Mouse (Mus musculus): ENCODE measurements around the gene Ldb2. TPM values are rescaled to one million over a fixed set of nuclear protein-coding genes. Genes with fewer than 3 reads are reported as not detected.

The Ldb2 gene
- total and polyA plus RNA-seq, 2 experiments from 2014 or later, result 47.6 to 66.5 TPM

GRCm38 (mm10) chr5:44711211-44711610 is 88.3 kb downstream of the Ldb2 start:
- WGBS, result 48% methylated on average over 5 of the region's 5 CpGs
- H3K4me1 ChIP-seq (ENCODE audit: insufficient read depth, low read length), result peaks cover 9% of the 10 kb centered on the region; the same call in 1 of the 2 replicates
- no peak overlapping the region for H3K27ac ChIP-seq (ENCODE audit: low read depth, low read length)
- no peak overlapping the region for H3K9ac ChIP-seq (replicated peaks; ENCODE audit: low read length, poor library complexity, severe bottlenecking)
- no peak for TF ChIP-seq CTCF (IDR thresholded peaks at IDR 0.05)
- no peaks in the 10 kb centered on the region for H3K36me3 ChIP-seq (ENCODE audit: insufficient read depth, low read length)
- H3K9me3 ChIP-seq (ENCODE audit: low read length), result no peaks in the 10 kb centered on the region
- DNase-seq (ENCODE audit: low spot score) (peak; percentile 52), ATAC-seq (ENCODE audit: low FRiP score) (no peak)
- no peak overlapping the region for H3K4me2 ChIP-seq (ENCODE audit: low read depth, low read length, poor library complexity, severe bottlenecking)
- no peak overlapping the region for H3K4me3 ChIP-seq (ENCODE audit: low read depth, low read length)
- H3K27me3 ChIP-seq (ENCODE audit: insufficient read depth, low read length), result no peaks in the 10 kb centered on the region

- Histone ChIP-seq H3K36me3 (ENCODE audit: insufficient read depth, low read length) (no peaks in the 10 kb centered on the region), H3K27ac (ENCODE audit: low read depth, low read length) (no peak overlapping the region), H3K4me1 (ENCODE audit: insufficient read depth, low read length) (peaks cover 9% of the 10 kb centered on the region; the same call in 1 of the 2 replicates), H3K27me3 (ENCODE audit: insufficient read depth, low read length) (no peaks in the 10 kb centered on the region), H3K4me3 (ENCODE audit: low read depth, low read length) (no peak overlapping the region), H3K4me2 (ENCODE audit: low read depth, low read length, poor library complexity, severe bottlenecking) (no peak overlapping the region), H3K9me3 (ENCODE audit: low read length) (no peaks in the 10 kb centered on the region), H3K9ac (replicated peaks; ENCODE audit: low read length, poor library complexity, severe bottlenecking) (no peak overlapping the region)
- DNase-seq (ENCODE audit: low spot score) (no peak), ATAC-seq (ENCODE audit: low FRiP score) (no peak)
- no peak for TF ChIP-seq CTCF (IDR thresholded peaks at IDR 0.05)
- WGBS, result 67% methylated on average over 4 of the region's 4 CpGs
Measured at GRCm38 (mm10) chr5:44710132-44710871, 89.2 kb downstream of the Ldb2 start.

- Histone ChIP-seq H3K9ac (replicated peaks; ENCODE audit: low read length, poor library complexity, severe bottlenecking) (no peak overlapping the region), H3K27ac (ENCODE audit: low read depth, low read length) (no peak overlapping the region), H3K27me3 (ENCODE audit: insufficient read depth, low read length) (no peaks in the 10 kb centered on the region), H3K36me3 (ENCODE audit: insufficient read depth, low read length) (no peaks in the 10 kb centered on the region), H3K4me2 (ENCODE audit: low read depth, low read length, poor library complexity, severe bottlenecking) (no peak overlapping the region), H3K9me3 (ENCODE audit: low read length) (no peaks in the 10 kb centered on the region), H3K4me1 (ENCODE audit: insufficient read depth, low read length) (peaks cover 9% of the 10 kb centered on the region; the same call in 1 of the 2 replicates), H3K4me3 (ENCODE audit: low read depth, low read length) (no peak overlapping the region)
- TF ChIP-seq CTCF (IDR thresholded peaks at IDR 0.05), result no peak
- ATAC-seq (ENCODE audit: low FRiP score) (no peak), DNase-seq (ENCODE audit: low spot score) (no peak)
- 89% methylated on average over 2 of the region's 2 CpGs for WGBS
Measured at GRCm38 (mm10) chr5:44709276-44709675, 90.2 kb downstream of the Ldb2 start.

GRCm38 (mm10) chr5:44707946-44708345 is 91.5 kb downstream of the Ldb2 start:
- H3K36me3 ChIP-seq (ENCODE audit: insufficient read depth, low read length), result no peaks in the 10 kb centered on the region
- no peak overlapping the region for H3K9ac ChIP-seq (replicated peaks; ENCODE audit: low read length, poor library complexity, severe bottlenecking)
- H3K4me3 ChIP-seq (ENCODE audit: low read depth, low read length), result no peak overlapping the region
- no peaks in the 10 kb centered on the region for H3K9me3 ChIP-seq (ENCODE audit: low read length)
- no peak for DNase-seq (ENCODE audit: low spot score)
- ATAC-seq (ENCODE audit: low FRiP score), result no peak
- no peak for TF ChIP-seq CTCF (IDR thresholded peaks at IDR 0.05)
- H3K4me1 ChIP-seq (ENCODE audit: insufficient read depth, low read length), result 0 out of 2 replicates have a peak, but pooled peaks cover 4% of the 10 kb centered on the region
- H3K27ac ChIP-seq (ENCODE audit: low read depth, low read length), result no peak overlapping the region
- no peaks in the 10 kb centered on the region for H3K27me3 ChIP-seq (ENCODE audit: insufficient read depth, low read length)
- 79% methylated on average over 3 of the region's 3 CpGs for WGBS
- H3K4me2 ChIP-seq (ENCODE audit: low read depth, low read length, poor library complexity, severe bottlenecking), result no peak overlapping the region

GRCm38 (mm10) chr5:44706997-44707698 is 92.3 kb downstream of the Ldb2 start:
- no peak overlapping the region for H3K9ac ChIP-seq (replicated peaks; ENCODE audit: low read length, poor library complexity, severe bottlenecking)
- DNase-seq (ENCODE audit: low spot score) (no peak), ATAC-seq (ENCODE audit: low FRiP score) (no peak)

GRCm38 (mm10) chr5:44697993-44698392 is 101.5 kb downstream of the Ldb2 start:
- WGBS, result 30% methylated on average over 3 of the region's 3 CpGs
- Histone ChIP-seq H3K9me3 (ENCODE audit: low read length) (no peaks in the 10 kb centered on the region), H3K27ac (ENCODE audit: low read depth, low read length) (0 out of 2 replicates have a peak overlapping the region, but pooled peaks have one; percentile 26), H3K36me3 (ENCODE audit: insufficient read depth, low read length) (no peaks in the 10 kb centered on the region), H3K4me3 (ENCODE audit: low read depth, low read length) (no peak overlapping the region), H3K4me2 (ENCODE audit: low read depth, low read length, poor library complexity, severe bottlenecking) (no peak overlapping the region), H3K27me3 (ENCODE audit: insufficient read depth, low read length) (no peaks in the 10 kb centered on the region), H3K9ac (replicated peaks; ENCODE audit: low read length, poor library complexity, severe bottlenecking) (no peak overlapping the region), H3K4me1 (ENCODE audit: insufficient read depth, low read length) (peaks cover 12% of the 10 kb centered on the region; the same call in 1 of the 2 replicates)
- ATAC-seq (ENCODE audit: low FRiP score) (peak; percentile 50), DNase-seq (ENCODE audit: low spot score) (peak; percentile 75)
- TF ChIP-seq CTCF (IDR thresholded peaks at IDR 0.05), result no peak

More at GRCm38 (mm10) chr5:44706997-44707698, 92.3 kb downstream of the Ldb2 start:
- H3K4me1 ChIP-seq (ENCODE audit: insufficient read depth, low read length), result 0 out of 2 replicates have a peak, but pooled peaks cover 4% of the 10 kb centered on the region
- no peaks in the 10 kb centered on the region for H3K9me3 ChIP-seq (ENCODE audit: low read length)
- TF ChIP-seq CTCF (IDR thresholded peaks at IDR 0.05), result peak; percentile 61
- WGBS, result 36% methylated on average over 6 of the region's 6 CpGs
- H3K4me3 ChIP-seq (ENCODE audit: low read depth, low read length), result no peak overlapping the region
- H3K27ac ChIP-seq (ENCODE audit: low read depth, low read length), result peak overlapping the region; percentile 65; the same call in 1 of the 2 replicates
- H3K4me2 ChIP-seq (ENCODE audit: low read depth, low read length, poor library complexity, severe bottlenecking), result no peak overlapping the region
- no peaks in the 10 kb centered on the region for H3K27me3 ChIP-seq (ENCODE audit: insufficient read depth, low read length)
- no peaks in the 10 kb centered on the region for H3K36me3 ChIP-seq (ENCODE audit: insufficient read depth, low read length)

Measured in midbrain, postnatal 0 days (tissue).